Mouse (Mus musculus): ENCODE results near the gene Pde7b.
A peak's percentile ranks its signal among the peaks of the same experiment; 100 is the strongest.

Gene Pde7b

DNA sequence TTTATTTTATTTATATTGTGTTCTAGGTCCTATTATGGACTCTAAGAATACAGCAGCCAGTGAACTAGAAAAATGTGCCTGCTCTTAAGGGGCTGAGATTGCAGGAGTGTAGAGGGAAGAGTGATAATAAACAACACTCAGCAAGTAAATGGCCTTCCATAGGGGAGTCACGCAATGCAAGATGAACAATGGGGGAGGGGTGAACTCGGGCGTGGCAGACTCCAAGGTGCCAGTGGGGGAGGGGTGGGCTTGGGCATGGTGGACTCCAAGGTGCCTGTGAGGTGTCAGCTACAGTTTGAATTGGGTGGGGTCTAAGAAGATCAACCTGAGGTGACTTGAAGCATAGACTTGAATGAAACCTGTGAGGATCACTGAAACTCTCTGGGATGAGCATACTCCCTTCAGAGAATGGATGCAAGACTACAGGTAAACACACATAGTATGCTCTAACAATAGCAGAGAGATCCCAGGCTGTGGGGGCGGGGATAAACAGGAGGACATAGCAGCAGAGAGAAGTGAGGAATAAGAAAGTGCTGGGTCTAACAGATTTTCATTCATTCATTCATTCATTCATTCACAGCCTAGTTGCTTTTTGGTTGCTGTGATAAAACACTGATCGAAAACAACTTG lies 230.9 kb downstream of the Pde7b start:
- no peak for DNase-seq (ENCODE audit: low spot score)

- no peak for DNase-seq (ENCODE audit: low spot score)
Observed at GRCm38 (mm10) chr10:20492216-20492964, 232.5 kb downstream of the Pde7b start.

DNA sequence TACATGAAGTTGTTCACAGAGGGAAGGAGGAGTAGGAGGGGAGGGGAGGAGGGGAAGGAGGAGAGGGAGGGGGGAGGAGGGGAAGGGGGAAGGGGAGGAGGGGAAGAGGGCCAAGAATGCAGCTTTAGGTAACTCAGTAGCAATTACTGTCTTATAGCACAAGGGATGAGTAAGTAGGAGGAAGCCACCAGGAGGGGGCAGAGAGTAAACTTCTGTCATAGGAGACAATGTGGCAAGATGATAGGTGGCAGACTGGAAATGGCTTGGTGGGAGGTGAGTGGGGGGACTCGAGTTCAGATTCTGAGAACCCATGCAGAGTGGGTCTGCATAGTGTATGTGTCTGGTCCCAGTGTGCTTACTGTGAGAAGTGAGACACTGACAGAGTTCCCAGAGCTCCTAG lies 234.1 kb downstream of the Pde7b start:
- DNase-seq (ENCODE audit: low spot score) = no peak

- no peak for DNase-seq (ENCODE audit: low spot score)
Observed at GRCm38 (mm10) chr10:20490281-20490680, 234.6 kb downstream of the Pde7b start.

- peak; percentile 73 for DNase-seq (ENCODE audit: low spot score)
Observed at GRCm38 (mm10) chr10:20486461-20487253, 238.2 kb downstream of the Pde7b start.

DNA sequence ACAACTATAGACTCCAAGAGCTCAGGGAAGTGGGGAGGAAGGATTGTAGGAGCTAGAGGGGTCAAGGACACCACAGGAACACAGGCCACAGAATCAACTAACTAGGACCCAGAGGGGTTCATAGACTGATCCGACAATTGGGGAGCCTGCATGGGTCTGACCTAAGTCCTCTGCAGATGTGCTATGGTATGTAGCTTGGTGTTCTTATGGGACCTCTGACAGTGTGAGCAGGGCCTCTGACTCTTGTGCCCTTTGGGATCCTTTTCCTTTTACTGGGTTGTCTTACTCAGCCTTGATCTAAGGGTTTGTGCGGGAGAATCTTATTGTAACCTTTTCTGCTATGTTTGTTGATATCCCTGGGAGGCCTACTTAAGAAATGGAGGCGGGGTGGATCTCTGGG lies 239.1 kb downstream of the Pde7b start:
- no peak for DNase-seq (ENCODE audit: low spot score)

GRCm38 (mm10) chr10:20479481-20479880 lies 245.4 kb downstream of the Pde7b start:
- DNase-seq (ENCODE audit: low spot score) = no peak

GRCm38 (mm10) chr10:20478456-20478855 lies 246.4 kb downstream of the Pde7b start:
- no peak for DNase-seq (ENCODE audit: low spot score)

DNA sequence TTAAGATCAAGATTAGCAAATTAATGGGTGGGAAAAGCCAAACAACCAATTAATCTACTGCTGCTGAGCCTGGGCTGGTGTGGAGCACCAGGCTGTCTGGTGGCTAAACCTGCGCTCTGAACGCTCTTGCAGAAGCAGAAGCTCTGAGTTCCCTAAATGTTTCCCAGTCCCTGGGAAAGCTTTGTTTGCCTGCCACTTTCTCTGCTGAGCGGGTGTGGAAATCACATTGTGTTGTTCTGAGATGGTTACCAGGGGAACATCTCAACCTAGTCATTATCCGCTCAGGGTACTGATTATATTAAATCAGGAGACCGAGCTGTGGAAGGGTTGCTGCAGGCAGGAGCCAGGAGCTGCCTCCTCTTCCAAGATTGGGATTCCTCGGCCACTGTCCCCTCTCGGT lies 250.0 kb downstream of the Pde7b start:
- no peak for DNase-seq (ENCODE audit: low spot score)

DNA sequence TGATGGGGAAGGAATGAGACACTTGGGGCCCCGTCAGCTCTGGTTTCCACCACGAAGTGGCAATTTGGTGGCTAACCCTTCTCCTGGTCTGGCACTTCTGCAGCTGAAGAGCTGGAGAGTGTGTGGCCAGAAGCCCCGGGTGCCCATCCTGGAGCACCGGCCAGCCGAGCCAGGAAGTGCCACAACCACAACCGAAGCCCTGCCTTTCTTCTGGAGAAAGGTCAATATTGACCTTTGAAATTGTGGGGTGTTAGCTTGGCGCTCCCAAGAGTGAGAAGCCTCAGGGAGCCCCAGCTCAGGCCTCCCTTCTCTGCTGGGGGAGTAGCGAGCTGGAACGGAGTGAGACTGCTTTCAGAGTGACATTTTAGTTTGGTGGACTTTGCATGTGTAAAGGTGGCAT lies 250.8 kb downstream of the Pde7b start:
- DNase-seq (ENCODE audit: low spot score) = no peak

DNA sequence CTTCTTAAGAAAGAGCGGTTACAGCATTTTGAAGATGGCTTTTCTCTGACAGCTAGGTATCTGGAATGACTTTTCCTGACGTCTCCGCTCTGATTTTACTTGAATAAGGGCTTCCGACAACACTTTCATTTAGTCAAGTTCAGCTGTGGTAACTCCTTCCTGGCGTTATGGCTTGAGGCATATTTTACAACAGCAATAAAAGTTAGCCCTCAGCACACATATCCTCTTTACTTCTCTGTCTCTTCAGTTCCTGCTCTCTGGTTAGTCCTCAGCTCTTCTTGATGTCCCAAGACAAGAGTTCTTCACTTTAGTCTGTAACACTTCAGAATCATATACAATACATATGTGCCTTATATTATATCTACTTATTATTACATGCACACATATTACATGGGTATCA lies 251.4 kb downstream of the Pde7b start:
- no peak for DNase-seq (ENCODE audit: low spot score)

DNA sequence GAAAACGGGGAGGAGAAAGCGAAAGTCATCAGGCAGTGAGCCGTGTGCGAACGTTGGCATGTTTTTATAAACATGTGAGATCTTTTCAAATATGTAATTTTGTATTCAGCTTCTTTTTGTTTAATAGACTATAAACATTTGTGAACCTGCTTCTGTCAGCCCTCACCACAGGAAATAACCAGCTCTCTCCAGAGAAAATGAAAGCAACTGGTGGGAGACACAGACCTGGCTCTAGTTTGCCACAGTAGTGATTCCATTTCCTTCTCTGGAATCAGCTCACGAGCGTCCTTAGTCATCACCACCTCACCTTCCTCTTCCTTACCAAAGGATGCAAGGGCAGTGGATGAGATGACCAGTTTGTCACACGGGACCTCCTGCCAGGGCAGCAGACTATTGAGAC lies 252.9 kb downstream of the Pde7b start:
- DNase-seq (ENCODE audit: low spot score) = no peak

- DNase-seq (ENCODE audit: low spot score) = no peak
Observed at GRCm38 (mm10) chr10:20464631-20465030, 260.2 kb downstream of the Pde7b start.

GRCm38 (mm10) chr10:20463941-20464340 lies 260.9 kb downstream of the Pde7b start:
- no peak for DNase-seq (ENCODE audit: low spot score)

DNA sequence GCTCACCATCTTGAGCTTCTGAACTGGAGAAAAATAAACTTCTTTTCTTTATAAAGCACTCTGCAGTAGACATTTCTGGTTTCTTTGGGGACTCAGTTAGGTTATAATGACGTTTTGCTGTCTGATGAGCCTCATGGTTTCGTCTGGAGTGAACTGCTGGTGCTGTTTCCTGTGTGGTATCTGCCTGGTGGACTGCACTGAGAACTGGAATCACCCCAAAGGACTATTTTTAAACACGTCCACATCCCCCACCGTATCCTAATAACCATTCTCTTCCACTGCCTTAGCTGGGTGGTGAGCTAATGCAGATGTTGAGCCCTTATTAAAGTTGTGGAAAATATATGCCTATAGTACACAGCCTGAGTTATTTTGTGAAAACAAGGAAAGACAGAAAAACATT lies 262.3 kb downstream of the Pde7b start:
- DNase-seq (ENCODE audit: low spot score) = no peak

DNA sequence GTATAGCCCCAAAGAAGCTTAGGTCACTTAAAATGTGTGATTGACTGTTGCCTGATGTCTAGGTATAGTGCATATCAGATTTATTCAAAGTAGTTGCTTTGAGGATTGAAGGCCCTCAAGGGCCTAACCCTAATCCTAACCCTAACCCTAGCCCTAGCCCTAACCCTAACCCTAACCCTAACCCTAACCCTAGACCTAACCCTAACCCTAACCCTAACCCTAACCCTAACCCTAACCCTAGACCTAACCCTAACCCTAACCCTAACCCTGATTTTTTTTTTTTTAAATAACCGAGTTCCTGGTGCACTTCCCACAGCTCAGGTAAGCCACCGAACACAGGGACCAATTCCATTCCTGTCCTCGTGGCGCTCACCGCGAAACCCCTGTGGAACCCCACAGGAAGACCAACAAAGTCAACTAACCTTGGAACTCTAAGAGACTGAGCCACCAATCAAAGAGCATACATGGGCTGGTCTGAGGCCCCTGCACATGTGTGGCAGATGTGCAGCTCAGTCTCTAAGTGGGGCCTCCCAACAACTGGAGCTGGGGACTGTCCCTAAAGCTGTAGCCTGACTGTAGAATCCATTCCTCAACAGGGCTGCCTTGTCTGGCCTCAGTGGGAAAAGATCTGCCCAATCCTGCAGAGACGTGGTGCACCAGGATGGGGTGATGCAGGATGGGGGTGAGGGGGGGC lies 265.1 kb downstream of the Pde7b start:
- DNase-seq (ENCODE audit: low spot score) = no peak

DNA sequence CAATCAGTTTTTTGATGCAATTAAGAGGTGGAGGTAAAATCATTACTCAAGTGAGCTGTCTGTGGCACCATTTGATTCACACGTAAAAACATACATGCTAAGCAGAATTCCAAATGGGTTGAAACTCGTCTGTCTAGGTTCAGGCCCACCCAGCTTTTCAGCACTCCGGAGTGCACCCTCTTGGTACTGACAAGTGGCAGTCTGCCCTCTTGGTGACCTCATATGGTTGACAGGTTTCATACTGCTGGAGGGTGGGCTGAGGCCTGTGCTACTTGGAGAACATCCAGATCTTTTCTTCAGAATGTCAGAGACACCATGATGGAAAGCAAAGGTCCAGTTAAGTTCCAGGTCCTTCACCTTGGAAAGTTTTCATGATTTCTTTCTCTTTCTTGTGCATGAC lies 265.7 kb downstream of the Pde7b start:
- no peak for DNase-seq (ENCODE audit: low spot score)

DNA sequence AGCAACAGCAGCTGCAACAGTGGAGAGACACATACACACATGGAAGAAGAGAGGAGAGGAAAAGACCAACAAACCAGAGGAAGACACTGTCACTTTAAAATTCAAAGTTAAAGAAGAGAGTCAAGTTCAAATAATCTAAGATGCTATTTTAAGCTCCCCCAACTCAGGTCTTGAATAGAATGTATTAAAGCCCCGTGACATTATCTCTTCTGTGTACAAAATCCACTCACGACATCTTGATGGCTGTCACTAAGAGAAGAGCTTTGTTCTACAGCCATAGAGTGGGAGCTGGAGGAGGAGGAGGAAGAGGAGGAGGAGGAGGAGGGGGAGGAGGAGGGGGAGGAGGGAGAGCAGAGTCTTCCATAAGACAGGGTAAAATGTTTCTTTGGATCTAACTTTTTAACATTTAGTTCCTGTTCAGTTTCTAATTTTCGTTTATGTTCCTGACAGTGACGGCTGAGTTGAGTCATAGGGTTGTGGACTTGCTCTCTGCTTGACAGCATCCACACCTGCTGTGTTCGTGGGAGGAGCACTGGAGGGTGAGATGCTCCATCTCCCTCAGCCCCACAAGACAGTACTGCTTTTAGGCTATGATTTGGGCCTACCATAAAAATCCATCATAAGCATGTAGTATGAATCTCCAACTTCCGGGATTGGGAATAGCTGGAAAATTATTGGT lies 270.4 kb downstream of the Pde7b start:
- no peak for DNase-seq (ENCODE audit: low spot score)

- no peak for DNase-seq (ENCODE audit: low spot score)
Observed at GRCm38 (mm10) chr10:20437428-20437827, 287.4 kb downstream of the Pde7b start.

GRCm38 (mm10) chr10:20437021-20437420 lies 287.9 kb downstream of the Pde7b start:
- no peak for DNase-seq (ENCODE audit: low spot score)

DNA sequence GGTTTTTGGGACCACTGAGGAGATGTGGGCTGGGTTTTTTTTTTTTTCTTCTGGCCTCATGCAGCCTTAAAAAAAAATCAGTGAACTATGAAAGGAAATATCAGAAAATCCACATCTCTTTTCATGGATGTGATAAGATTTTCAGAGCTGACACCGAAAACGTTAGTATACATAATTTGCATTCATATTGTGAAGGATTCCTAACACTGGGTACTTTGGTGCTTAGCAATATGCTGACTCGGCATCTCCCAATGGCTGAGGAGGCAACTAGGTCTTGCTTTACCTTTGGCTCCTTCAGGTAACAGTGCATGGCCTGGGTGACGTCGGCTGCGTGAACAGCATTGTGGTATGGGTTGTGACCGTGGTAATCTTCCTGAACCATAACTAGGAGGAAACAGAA lies 289.0 kb downstream of the Pde7b start:
- no peak for DNase-seq (ENCODE audit: low spot score)

DNA sequence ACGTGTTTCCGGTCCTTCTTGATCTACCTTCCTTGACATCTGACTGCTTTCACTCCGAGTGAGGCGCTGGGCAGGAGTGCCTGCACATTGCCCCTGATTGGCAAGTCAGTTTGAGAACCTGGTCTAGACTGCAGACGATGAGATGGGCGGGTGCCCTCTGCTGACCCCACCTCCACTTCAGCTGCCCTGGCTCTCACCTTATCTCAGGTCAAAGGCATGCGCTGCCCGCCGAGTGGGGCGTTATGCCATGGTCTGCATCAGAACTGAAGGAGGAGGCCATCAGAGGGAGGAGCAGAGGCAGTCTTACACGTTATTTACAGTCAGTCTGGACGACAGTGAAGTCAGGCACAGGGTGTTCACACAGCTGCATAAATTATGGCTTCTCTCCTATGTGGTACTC lies 293.5 kb downstream of the Pde7b start:
- DNase-seq (ENCODE audit: low spot score) = no peak

Measured in ovary, postnatal 36 days (tissue).